Mouse (Mus musculus) E14TG2a.4 (cell line): ENCODE results near the gene Sh3bp5l.

Source experiments
- CTCF ChIP-seq: conservative IDR thresholded peaks from 2 replicates; pipeline ENCODE4 v1.5.1; 2014; ENCODE audit warnings: low read length
- NANOG ChIP-seq: IDR thresholded peaks from 2 replicates; pipeline ENCODE4 v1.6.1; 2014; ENCODE audit warnings: borderline replicate concordance, low read length, mixed read lengths
- POU5F1 ChIP-seq: IDR thresholded peaks from 2 replicates; pipeline ENCODE4 v1.6.1; 2014; ENCODE audit warnings: low read length, borderline replicate concordance

DNA sequence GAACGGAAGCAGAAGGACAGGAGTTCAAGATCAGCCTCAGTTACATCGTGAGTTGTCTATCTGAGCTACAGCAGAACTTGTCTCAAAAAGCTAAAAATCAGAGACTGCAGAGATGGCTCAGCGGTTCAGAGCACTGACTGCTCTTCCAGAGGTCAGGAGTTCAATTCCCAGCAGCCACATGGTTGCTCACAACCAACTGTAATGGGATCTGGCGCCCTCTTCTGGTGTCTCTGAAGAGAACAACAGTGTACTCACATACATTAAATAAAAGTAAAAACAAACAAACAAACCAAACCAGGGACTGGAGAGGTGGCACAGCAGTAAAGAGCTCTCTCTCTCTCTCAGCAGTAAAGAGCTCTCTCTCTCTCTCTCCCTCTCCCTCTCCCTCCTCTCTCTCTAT, 20.1 kb downstream of the Sh3bp5l start:
- TF ChIP-seq CTCF (no peak; the same call in 1 of the 2 replicates), NANOG (no peak), POU5F1 (no peak)
